Mouse (Mus musculus): Measurements from ENCODE around the gene Dlk1. TPM values are rescaled to one million over a fixed set of nuclear protein-coding genes. Genes with fewer than 3 reads are reported as not detected.
A peak's percentile ranks its signal among the peaks of the same experiment; 100 is the strongest.
"Not testable (repeated sequence)": the region's sequence is repeated elsewhere in the genome, so short reads cannot be mapped to it uniquely, and the experiment has no call there.

Dlk1 gene
- polyA plus RNA-seq, 1 experiment from 2014 or later: 57.7 TPM

- 15% methylated on average over 10 of the region's 10 CpGs for WGBS
- no peak overlapping the region for H3K27ac ChIP-seq (ENCODE audit: low read depth, low read length)
- no peaks in the 10 kb centered on the region for H3K36me3 ChIP-seq (ENCODE audit: control insufficient read depth, insufficient read depth, low read length)
- no peak overlapping the region for H3K9ac ChIP-seq (ENCODE audit: low read depth, low read length)
- H3K9me3 ChIP-seq (ENCODE audit: control insufficient read depth, low read length): no peaks in the 10 kb centered on the region
- peaks cover 6% of the 10 kb centered on the region; the same call in 1 of the 2 replicates for H3K4me1 ChIP-seq (ENCODE audit: control insufficient read depth, insufficient read depth, low read depth, low read length)
- H3K4me3 ChIP-seq (ENCODE audit: low read length): no peak overlapping the region
- H3K4me2 ChIP-seq (ENCODE audit: low read length): peak overlapping the region; percentile 47; the same call in 1 of the 2 replicates
- peaks cover 30% of the 10 kb centered on the region for H3K27me3 ChIP-seq (replicated peaks; ENCODE audit: control insufficient read depth, insufficient read depth, low read length)
- ATAC-seq: no peak
These were observed 6.3 kb downstream of the Dlk1 start for GRCm38 (mm10) chr12:109458896-109459295.

- H3K4me1 ChIP-seq (ENCODE audit: control insufficient read depth, insufficient read depth, low read depth, low read length): peaks cover 6% of the 10 kb centered on the region; the same call in 1 of the 2 replicates
- H3K36me3 ChIP-seq (ENCODE audit: control insufficient read depth, insufficient read depth, low read length): no peaks in the 10 kb centered on the region
- no peaks in the 10 kb centered on the region for H3K9me3 ChIP-seq (ENCODE audit: control insufficient read depth, low read length)
- no peak for ATAC-seq
- H3K27ac ChIP-seq (ENCODE audit: low read depth, low read length): no peak overlapping the region
- H3K27me3 ChIP-seq (replicated peaks; ENCODE audit: control insufficient read depth, insufficient read depth, low read length): peaks cover 23% of the 10 kb centered on the region
- peak overlapping the region; percentile 5; the same call in 1 of the 2 replicates for H3K4me3 ChIP-seq (ENCODE audit: low read length)
- H3K9ac ChIP-seq (ENCODE audit: low read depth, low read length): 0 out of 2 replicates have a peak overlapping the region, but pooled peaks have one; percentile 3
- 28% methylated on average over 49 of the region's 49 CpGs for WGBS
- H3K4me2 ChIP-seq (ENCODE audit: low read length): peak overlapping the region; percentile 47
These were observed 7.1 kb downstream of the Dlk1 start for GRCm38 (mm10) chr12:109459481-109460401.

- WGBS: 74% methylated on average over 10 of the region's 10 CpGs
- Histone ChIP-seq H3K4me1 (ENCODE audit: control insufficient read depth, insufficient read depth, low read depth, low read length) (peaks cover 6% of the 10 kb centered on the region; the same call in 1 of the 2 replicates), H3K27me3 (replicated peaks; ENCODE audit: control insufficient read depth, insufficient read depth, low read length) (peaks cover 14% of the 10 kb centered on the region; the same call in 1 of the 2 replicates), H3K27ac (ENCODE audit: low read depth, low read length) (no peak overlapping the region), H3K9me3 (ENCODE audit: control insufficient read depth, low read length) (no peaks in the 10 kb centered on the region), H3K4me2 (ENCODE audit: low read length) (no peak overlapping the region), H3K4me3 (ENCODE audit: low read length) (no peak overlapping the region), H3K9ac (ENCODE audit: low read depth, low read length) (no peak overlapping the region), H3K36me3 (ENCODE audit: control insufficient read depth, insufficient read depth, low read length) (no peaks in the 10 kb centered on the region)
- no peak for ATAC-seq
These were observed 10.0 kb downstream of the Dlk1 start for GRCm38 (mm10) chr12:109462594-109462993.

GRCm38 (mm10) chr12:109467417-109467816, 14.8 kb downstream of the Dlk1 start:
- 88% methylated on average over 4 of the region's 4 CpGs for WGBS
- ATAC-seq: not testable (repeated sequence)

GRCm38 (mm10) chr12:109469793-109470192, 17.2 kb downstream of the Dlk1 start:
- H3K9ac ChIP-seq (ENCODE audit: low read depth, low read length): no peak overlapping the region
- ATAC-seq: no peak
- WGBS: 91% methylated on average over 8 of the region's 8 CpGs
- H3K27me3 ChIP-seq (replicated peaks; ENCODE audit: control insufficient read depth, insufficient read depth, low read length): no peaks in the 10 kb centered on the region
- H3K4me2 ChIP-seq (ENCODE audit: low read length): no peak overlapping the region
- no peak overlapping the region for H3K4me3 ChIP-seq (ENCODE audit: low read length)
- H3K36me3 ChIP-seq (ENCODE audit: control insufficient read depth, insufficient read depth, low read length): no peaks in the 10 kb centered on the region
- H3K4me1 ChIP-seq (ENCODE audit: control insufficient read depth, insufficient read depth, low read depth, low read length): no peaks in the 10 kb centered on the region
- H3K27ac ChIP-seq (ENCODE audit: low read depth, low read length): no peak overlapping the region
- no peaks in the 10 kb centered on the region for H3K9me3 ChIP-seq (ENCODE audit: control insufficient read depth, low read length)

More at GRCm38 (mm10) chr12:109467417-109467816, 14.8 kb downstream of the Dlk1 start:
- H3K4me3 ChIP-seq (ENCODE audit: low read length); H3K36me3 ChIP-seq (ENCODE audit: control insufficient read depth, insufficient read depth, low read length); H3K27ac ChIP-seq (ENCODE audit: low read depth, low read length); H3K9ac ChIP-seq (ENCODE audit: low read depth, low read length); H3K4me1 ChIP-seq (ENCODE audit: control insufficient read depth, insufficient read depth, low read depth, low read length); H3K27me3 ChIP-seq (replicated peaks; ENCODE audit: control insufficient read depth, insufficient read depth, low read length); H3K4me2 ChIP-seq (ENCODE audit: low read length); H3K9me3 ChIP-seq (ENCODE audit: control insufficient read depth, low read length): not testable (repeated sequence)

- ATAC-seq: no peak
- Histone ChIP-seq H3K9me3 (ENCODE audit: control insufficient read depth, low read length) (no peaks in the 10 kb centered on the region), H3K9ac (ENCODE audit: low read depth, low read length) (no peak overlapping the region), H3K27ac (ENCODE audit: low read depth, low read length) (no peak overlapping the region), H3K27me3 (replicated peaks; ENCODE audit: control insufficient read depth, insufficient read depth, low read length) (peaks cover 4% of the 10 kb centered on the region; the same call in 1 of the 2 replicates), H3K36me3 (ENCODE audit: control insufficient read depth, insufficient read depth, low read length) (no peaks in the 10 kb centered on the region), H3K4me3 (ENCODE audit: low read length) (no peak overlapping the region), H3K4me2 (ENCODE audit: low read length) (no peak overlapping the region), H3K4me1 (ENCODE audit: control insufficient read depth, insufficient read depth, low read depth, low read length) (no peaks in the 10 kb centered on the region)
- 91% methylated on average over 11 of the region's 11 CpGs for WGBS
These were observed 20.0 kb downstream of the Dlk1 start for GRCm38 (mm10) chr12:109472627-109473026.

GRCm38 (mm10) chr12:109473575-109473976, 21.0 kb downstream of the Dlk1 start:
- WGBS: 35% methylated on average over 6 of the region's 6 CpGs
- H3K9ac ChIP-seq (ENCODE audit: low read depth, low read length): no peak overlapping the region
- H3K27ac ChIP-seq (ENCODE audit: low read depth, low read length): no peak overlapping the region
- no peaks in the 10 kb centered on the region for H3K9me3 ChIP-seq (ENCODE audit: control insufficient read depth, low read length)
- H3K36me3 ChIP-seq (ENCODE audit: control insufficient read depth, insufficient read depth, low read length): no peaks in the 10 kb centered on the region
- no peaks in the 10 kb centered on the region for H3K4me1 ChIP-seq (ENCODE audit: control insufficient read depth, insufficient read depth, low read depth, low read length)
- H3K27me3 ChIP-seq (replicated peaks; ENCODE audit: control insufficient read depth, insufficient read depth, low read length): peaks cover 4% of the 10 kb centered on the region; the same call in 1 of the 2 replicates
- H3K4me2 ChIP-seq (ENCODE audit: low read length): no peak overlapping the region
- no peak overlapping the region for H3K4me3 ChIP-seq (ENCODE audit: low read length)
- no peak for ATAC-seq

GRCm38 (mm10) chr12:109474187-109474606, 21.6 kb downstream of the Dlk1 start:
- H3K4me2 ChIP-seq (ENCODE audit: low read length): no peak overlapping the region
- no peak overlapping the region for H3K27ac ChIP-seq (ENCODE audit: low read depth, low read length)
- H3K4me3 ChIP-seq (ENCODE audit: low read length): no peak overlapping the region
- ATAC-seq: no peak
- peaks cover 4% of the 10 kb centered on the region; the same call in 1 of the 2 replicates for H3K27me3 ChIP-seq (replicated peaks; ENCODE audit: control insufficient read depth, insufficient read depth, low read length)
- no peaks in the 10 kb centered on the region for H3K36me3 ChIP-seq (ENCODE audit: control insufficient read depth, insufficient read depth, low read length)
- 82% methylated on average over 9 of the region's 9 CpGs for WGBS
- H3K9me3 ChIP-seq (ENCODE audit: control insufficient read depth, low read length): no peaks in the 10 kb centered on the region
- no peaks in the 10 kb centered on the region for H3K4me1 ChIP-seq (ENCODE audit: control insufficient read depth, insufficient read depth, low read depth, low read length)
- H3K9ac ChIP-seq (ENCODE audit: low read depth, low read length): no peak overlapping the region

GRCm38 (mm10) chr12:109475501-109475900, 22.9 kb downstream of the Dlk1 start:
- H3K9ac ChIP-seq (ENCODE audit: low read depth, low read length): no peak overlapping the region
- no peak overlapping the region for H3K27ac ChIP-seq (ENCODE audit: low read depth, low read length)
- H3K9me3 ChIP-seq (ENCODE audit: control insufficient read depth, low read length): no peaks in the 10 kb centered on the region
- 81% methylated on average over 4 of the region's 4 CpGs for WGBS
- no peak overlapping the region for H3K4me2 ChIP-seq (ENCODE audit: low read length)
- peaks cover 4% of the 10 kb centered on the region; the same call in 1 of the 2 replicates for H3K27me3 ChIP-seq (replicated peaks; ENCODE audit: control insufficient read depth, insufficient read depth, low read length)
- no peaks in the 10 kb centered on the region for H3K4me1 ChIP-seq (ENCODE audit: control insufficient read depth, insufficient read depth, low read depth, low read length)
- no peaks in the 10 kb centered on the region for H3K36me3 ChIP-seq (ENCODE audit: control insufficient read depth, insufficient read depth, low read length)
- no peak overlapping the region for H3K4me3 ChIP-seq (ENCODE audit: low read length)
- no peak for ATAC-seq

All from hindbrain, embryonic 16.5 days (tissue).